Mouse (Mus musculus): Measurements from ENCODE around the gene Olfr1099.

The Olfr1099 gene

DNA sequence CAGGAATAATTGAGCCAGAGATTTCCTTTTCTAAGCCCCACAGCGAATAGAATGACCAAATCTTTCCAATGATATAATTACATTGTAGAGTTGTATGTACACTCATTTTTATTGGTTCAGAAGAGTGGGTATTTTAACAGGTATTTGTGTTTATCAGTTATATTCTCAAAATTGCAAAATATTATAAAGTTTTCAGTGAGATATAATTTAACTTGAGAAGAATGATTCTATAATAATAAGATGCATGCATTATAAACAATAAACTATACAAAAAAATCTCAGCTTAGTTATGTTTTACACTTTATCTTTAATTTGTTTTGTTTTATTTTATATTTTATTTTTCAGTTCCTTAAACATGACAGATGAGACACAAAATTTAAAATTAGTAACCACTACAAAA lies at the start of gene Olfr1099:
Gene Olfr1099, minus strand, starts transcription at position 101 of the 400 bp plus-strand sequence.
- DNase-seq (ENCODE audit: low spot score) = no peak

DNA sequence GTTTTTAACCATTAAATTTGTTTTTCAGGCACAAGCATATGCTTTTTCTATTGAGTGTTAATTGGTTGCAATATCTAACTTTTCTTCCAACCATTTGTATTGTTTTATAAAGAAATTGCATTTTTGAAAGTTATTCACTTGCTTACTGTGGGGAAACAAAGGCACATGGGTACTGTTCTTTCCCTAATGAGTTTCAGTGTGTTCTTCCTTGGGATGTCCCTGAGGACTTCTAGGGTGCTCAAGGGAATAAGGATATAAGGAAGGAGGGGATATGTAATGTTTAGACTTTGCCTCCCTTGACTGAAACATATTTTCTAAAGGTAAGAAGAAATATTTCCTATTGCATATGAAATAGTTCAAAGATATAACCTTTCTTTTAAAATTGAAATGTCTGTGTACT lies 37.6 kb upstream of the Olfr1099 start, which contains the start of gene Olfr1102:
Gene Olfr1102, plus strand, starts transcription at position 301 of the 400 bp plus-strand sequence.
- DNase-seq (ENCODE audit: low spot score) = no peak

DNA sequence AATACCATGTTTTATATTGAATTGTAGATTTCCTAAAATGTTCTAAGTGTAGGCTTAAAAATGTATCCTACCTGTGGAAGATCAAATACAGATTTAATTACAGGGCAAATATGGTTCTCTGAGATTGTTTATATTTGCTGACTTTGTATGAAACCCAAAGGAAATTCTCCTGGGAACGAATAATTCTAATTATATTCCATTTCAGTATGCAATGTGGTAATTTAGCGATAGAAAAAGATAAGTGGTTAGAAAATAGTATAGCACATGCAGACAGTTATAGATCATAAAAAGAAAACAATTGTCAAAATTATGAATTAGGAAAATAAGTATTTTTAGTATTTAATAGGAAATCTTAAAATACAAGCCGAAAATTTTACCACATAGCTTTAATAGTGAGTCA lies 30.6 kb upstream of the Olfr1099 start, which contains the start of gene Olfr1101:
Gene Olfr1101, minus strand, starts transcription at position 101 of the 400 bp plus-strand sequence.
- no peak for DNase-seq (ENCODE audit: low spot score)

DNA sequence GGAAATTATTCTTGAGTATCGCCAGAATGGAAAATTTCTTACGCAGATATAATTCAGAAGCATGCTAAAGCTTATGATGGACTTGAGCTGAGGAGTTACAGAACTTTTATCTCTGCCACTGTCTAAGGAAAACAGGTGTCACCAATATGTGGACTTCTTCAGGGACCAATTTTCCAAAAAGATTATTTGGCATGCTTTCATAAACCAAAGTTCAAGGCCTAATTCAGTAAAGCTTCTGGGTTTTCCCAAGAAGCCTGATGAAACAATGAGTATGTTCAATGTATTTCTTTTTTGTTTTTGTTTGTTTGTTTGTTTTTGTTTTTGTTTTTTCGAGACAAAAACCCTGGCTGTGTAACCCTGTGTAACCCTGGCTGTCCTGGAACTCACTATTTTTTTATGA lies 19.4 kb upstream of the Olfr1099 start, which contains the start of gene Olfr1100:
Gene Olfr1100, minus strand, starts transcription at position 101 of the 400 bp plus-strand sequence.
- no peak for DNase-seq (ENCODE audit: low spot score)

DNA sequence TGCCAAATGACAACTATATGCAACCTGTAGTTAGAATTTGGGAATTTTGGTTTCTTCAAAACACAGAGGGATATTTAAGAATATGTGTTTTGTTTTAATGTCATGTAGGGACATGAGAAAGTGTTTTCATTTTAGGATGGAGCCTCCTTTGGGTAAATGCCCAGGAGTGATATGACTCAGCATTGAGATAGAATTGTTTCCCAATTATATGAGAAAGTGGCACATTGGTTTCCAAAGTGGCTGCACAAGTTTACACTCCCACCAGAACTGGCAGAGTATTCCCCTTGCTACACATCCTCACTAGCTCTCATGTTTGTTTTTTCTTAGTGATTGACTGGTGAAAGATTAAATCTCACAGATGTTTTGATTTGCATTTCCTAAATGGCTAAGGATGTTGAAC lies 33.9 kb downstream of the Olfr1099 start:
- no peak for DNase-seq (ENCODE audit: low spot score)

DNA sequence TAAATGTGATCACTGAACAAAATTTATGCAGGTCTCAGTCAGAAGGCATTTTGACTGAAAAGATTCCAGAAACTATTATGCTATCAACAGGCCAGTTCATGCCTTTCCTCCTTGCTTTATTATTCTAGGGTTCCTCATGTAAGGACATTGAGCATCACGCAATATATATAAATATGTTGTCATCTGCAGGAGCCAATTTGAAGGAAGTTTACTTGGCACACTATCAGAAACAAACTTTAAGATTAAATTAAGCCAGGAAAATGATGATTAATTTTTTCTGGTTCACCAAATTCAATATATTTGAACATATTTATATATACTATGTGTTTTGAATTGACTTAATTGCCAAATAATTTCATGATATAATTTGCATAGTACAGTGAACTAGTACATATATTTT lies 36.0 kb downstream of the Olfr1099 start, which contains the start of gene Olfr1098:
Gene Olfr1098, minus strand, starts transcription at position 101 of the 400 bp plus-strand sequence.
- no peak for DNase-seq (ENCODE audit: low spot score)

DNA sequence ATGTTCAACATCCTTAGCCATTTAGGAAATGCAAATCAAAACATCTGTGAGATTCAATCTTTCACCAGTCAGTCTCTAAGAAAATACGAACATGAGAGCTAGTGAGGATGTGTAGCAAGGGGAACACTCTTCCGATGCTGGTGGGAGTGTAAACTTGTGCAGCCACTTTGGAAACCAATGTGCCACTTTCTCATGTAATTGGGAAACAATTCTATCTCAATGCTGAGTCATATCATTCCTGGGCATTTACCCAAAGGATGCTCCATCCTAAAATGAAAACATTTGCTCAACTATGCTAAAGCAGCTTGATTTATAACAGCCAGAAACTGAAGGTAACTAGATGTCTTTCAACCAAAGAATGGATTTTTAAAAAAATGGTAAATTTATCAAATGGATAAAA lies 54.8 kb downstream of the Olfr1099 start:
- no peak for DNase-seq (ENCODE audit: low spot score)
